Mouse (Mus musculus) testis, adult 2 months (tissue): ENCODE measurements around the gene Lrrc10b.

ENCODE experiments used
- CTCF ChIP-seq: fragments of 200-500 bp; IDR thresholded peaks from 2 replicates; pipeline ENCODE4 v1.5.1; 2012; ENCODE audit warnings: low read depth, mild to moderate bottlenecking, inconsistent platforms, low read length, moderate library complexity; ENCODE audit not compliant: control insufficient read depth, insufficient read depth, insufficient replicate concordance
- POLR2A ChIP-seq: fragments of 200-500 bp; IDR thresholded peaks from 2 replicates; pipeline ENCODE4 v1.6.1; 2012; ENCODE audit warnings: low read depth, mild to moderate bottlenecking, inconsistent platforms, low read length, moderate library complexity; ENCODE audit not compliant: control insufficient read depth

- TF ChIP-seq POLR2A (no peak), CTCF (no peak)
Observed at GRCm38 (mm10) chr19:10461584-10461983, 4.3 kb upstream of the Lrrc10b start.
